Mouse (Mus musculus): ENCODE data around the gene Etv2.

DNA sequence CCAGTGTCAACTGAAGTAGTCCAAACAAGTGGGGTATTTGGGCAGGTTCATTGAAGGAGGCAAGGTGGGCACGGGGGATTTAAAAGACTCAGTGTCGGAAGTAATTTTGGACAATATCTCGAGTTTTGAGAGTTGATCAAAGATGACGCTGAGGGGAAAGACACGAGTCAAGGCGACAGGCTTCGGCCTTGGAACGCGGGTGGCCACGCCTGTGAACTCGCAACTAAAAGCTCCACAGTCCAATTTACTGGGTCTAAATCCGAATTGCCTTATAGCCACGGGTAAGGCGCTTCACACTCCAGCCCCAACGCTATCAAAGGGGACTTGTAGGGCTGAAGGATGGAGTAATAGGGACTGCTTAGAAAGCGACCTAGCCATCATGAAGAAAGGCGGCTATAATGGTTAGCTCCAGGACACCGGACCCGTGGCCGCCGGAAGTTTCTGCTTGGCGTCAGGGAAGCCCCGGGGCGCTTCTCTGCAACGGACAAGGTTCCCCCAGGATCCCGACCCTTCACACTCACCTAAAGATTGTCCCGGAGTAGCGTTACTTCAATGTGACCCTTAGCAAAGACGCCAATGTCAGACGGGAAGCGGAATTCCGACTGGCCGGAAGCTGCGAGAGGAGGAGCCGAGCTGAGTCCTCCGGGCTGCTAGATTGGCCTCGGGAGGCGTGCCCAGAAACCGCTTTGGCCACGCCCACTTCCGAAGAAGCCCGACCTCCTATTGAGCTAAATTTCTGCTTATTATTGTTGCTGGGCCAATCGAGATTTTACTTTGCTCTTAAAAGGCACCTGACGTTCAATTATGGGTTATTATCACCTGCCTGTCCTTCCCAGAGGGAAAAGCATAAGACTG lies 9.9 kb downstream of the Etv2 start, which contains the start of gene Cox6b1:
- TF ChIP-seq CTCF (IDR thresholded peaks at IDR 0.05; ENCODE audit: extremely low read depth, insufficient read length, insufficient replicate concordance, low read depth, low read length) (no peak), POLR2A (IDR thresholded peaks at IDR 0.05; ENCODE audit: low read depth, low read length) (peak; percentile 72; the same call in 1 of the 2 replicates)

Measured in small intestine, adult 2 months (tissue).